Mouse (Mus musculus) cortical plate, adult 2 months (tissue): ENCODE data around the gene Rad17. TPM values are rescaled to one million over a fixed set of nuclear protein-coding genes. Genes with fewer than 3 reads are reported as not detected.
A peak's percentile ranks its signal among the peaks of the same experiment; 100 is the strongest.

Experiments used
- H3K27ac ChIP-seq: fragments of 200-500 bp; 2 replicates; pipeline ENCODE4 v1.5.1; 2012; ENCODE audit warnings: low read length, control low read depth, inconsistent platforms; ENCODE audit not compliant: insufficient read depth
- H3K4me1 ChIP-seq: fragments of 200-500 bp; 2 replicates; pipeline ENCODE4 v1.6.1; 2011; ENCODE audit warnings: low read length; ENCODE audit not compliant: control insufficient read depth, insufficient read depth
- H3K4me3 ChIP-seq: fragments of 200-500 bp; 2 replicates; pipeline ENCODE4 v1.5.1; 2011; ENCODE audit warnings: mild to moderate bottlenecking, low read length, control low read depth; ENCODE audit not compliant: insufficient read depth
- CTCF ChIP-seq: fragments of 200-500 bp; IDR thresholded peaks from 2 replicates; pipeline ENCODE4 v1.5.1; 2011; ENCODE audit warnings: mild to moderate bottlenecking, control low read depth, low read length; ENCODE audit not compliant: insufficient read depth; ENCODE audit errors: extremely low read depth
- POLR2A ChIP-seq: fragments of 200-500 bp; IDR thresholded peaks from 2 replicates; pipeline ENCODE4 v1.6.1; 2011; ENCODE audit warnings: mild to moderate bottlenecking, low read length, control low read depth; ENCODE audit not compliant: insufficient read depth; ENCODE audit errors: extremely low read depth
- polyA plus RNA-seq: library from polyadenylated mRNA; depleted of rRNA; stranded (reverse); fragments of >200 nt; gene quantifications from 2 replicates; pipeline ENCODE4 v1.2.3, GENCODE M21; 2012; rRNA removed

Gene Rad17
- polyA plus RNA-seq, result 12.7 and 13.0 TPM in 2 replicates

DNA sequence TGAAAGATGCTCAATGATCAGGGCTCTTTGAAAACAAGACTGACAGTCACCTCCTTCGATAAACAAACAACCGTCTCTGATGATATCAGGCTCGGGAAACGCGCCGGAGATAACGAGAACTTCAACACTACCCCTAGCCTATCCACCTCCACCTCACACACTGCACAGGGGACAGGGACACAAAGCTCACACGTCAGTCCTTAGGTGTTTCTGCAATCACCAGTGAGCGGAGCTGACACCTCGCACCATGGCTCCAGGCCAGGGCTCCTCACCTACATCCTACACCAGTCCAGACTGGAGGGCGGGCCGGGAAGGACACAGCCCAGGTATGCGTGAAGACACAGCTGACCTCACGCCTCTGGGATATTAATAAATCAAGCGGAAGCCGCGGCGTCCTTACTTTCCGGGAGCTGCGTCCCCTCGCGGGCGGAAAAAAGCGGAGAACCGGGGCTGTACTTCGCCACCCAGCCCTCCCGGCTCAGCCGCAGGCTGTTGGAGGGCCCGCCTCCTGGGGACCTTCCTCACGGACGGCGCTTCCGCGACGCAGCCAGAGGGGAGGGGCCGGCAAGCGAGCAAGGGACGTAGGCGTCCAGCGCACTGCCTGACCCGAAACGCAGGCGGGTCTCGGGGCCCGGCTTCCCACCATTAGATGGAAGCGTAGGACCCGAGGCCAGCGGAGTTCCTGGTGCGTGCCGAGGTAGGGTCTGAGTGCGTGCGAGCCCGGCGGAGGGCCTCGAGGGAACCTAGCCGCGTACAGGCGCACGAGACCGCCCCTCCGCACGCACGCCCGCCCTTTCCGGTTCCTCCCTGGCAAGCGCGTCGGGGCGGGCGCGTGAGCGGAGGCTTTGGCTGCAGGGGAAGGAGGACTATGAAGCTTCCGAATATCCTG lies at the start of gene Rad17, which contains the start of gene Ak6:
Gene Rad17 (minus strand): TSS at position 502 of the 889 bp plus-strand sequence.
Gene Ak6 (plus strand): TSS at position 430 of the 889 bp plus-strand sequence.
- Histone ChIP-seq H3K4me1 (peaks cover 3% of the 10 kb centered on the region; the same call in 1 of the 2 replicates), H3K27ac (peak within 1 kb of the TSS; percentile 99), H3K4me3 (peak within 1 kb of the TSS; percentile 98)
- TF ChIP-seq POLR2A (peak; percentile 53; the same call in 1 of the 2 replicates), CTCF (no peak)

- Histone ChIP-seq H3K27ac (no peak overlapping the region), H3K4me3 (no peak overlapping the region), H3K4me1 (no peaks in the 10 kb centered on the region)
- TF ChIP-seq POLR2A (no peak), CTCF (no peak)
Observed at GRCm38 (mm10) chr13:100698866-100699265, 48.0 kb upstream of the Rad17 start.

DNA sequence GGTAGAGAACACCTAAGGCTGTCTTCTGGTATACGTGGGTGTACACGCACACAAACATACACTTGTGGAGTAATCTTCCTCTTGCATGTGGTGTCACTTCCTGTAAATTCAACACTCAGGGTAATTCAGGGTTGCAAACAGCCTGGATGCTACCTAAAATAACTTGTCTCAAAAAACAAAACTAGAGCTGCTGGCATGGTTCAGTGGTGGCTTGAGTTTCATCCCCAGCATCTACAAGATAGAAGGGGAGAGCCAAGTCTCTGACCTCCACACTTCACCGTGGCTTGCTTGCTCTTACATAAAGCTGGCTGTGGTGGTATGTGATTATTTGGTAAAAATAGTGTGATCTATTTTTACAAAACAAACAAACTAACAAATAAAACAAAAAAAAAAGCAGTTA lies 46.7 kb upstream of the Rad17 start:
- Histone ChIP-seq H3K4me1 (no peaks in the 10 kb centered on the region), H3K4me3 (no peak overlapping the region), H3K27ac (no peak overlapping the region)
- no peak for TF ChIP-seq POLR2A
- TF ChIP-seq CTCF, result no peak

GRCm38 (mm10) chr13:100687513-100687912 lies 36.7 kb upstream of the Rad17 start:
- no peak overlapping the region for H3K4me3 ChIP-seq
- TF ChIP-seq CTCF (no peak), POLR2A (no peak)
- no peaks in the 10 kb centered on the region for H3K4me1 ChIP-seq
- H3K27ac ChIP-seq, result no peak overlapping the region

- TF ChIP-seq POLR2A (no peak), CTCF (0 out of 2 replicates have a peak, but pooled peaks have one; percentile 11)
- H3K4me3 ChIP-seq, result no peak overlapping the region
- no peaks in the 10 kb centered on the region for H3K4me1 ChIP-seq
- no peak overlapping the region for H3K27ac ChIP-seq
Observed at GRCm38 (mm10) chr13:100684355-100684754, 33.5 kb upstream of the Rad17 start.

- TF ChIP-seq POLR2A (no peak), CTCF (no peak)
- Histone ChIP-seq H3K27ac (no peak overlapping the region), H3K4me1 (no peaks in the 10 kb centered on the region), H3K4me3 (no peak overlapping the region)
Observed at GRCm38 (mm10) chr13:100682837-100683236, 32.0 kb upstream of the Rad17 start.

DNA sequence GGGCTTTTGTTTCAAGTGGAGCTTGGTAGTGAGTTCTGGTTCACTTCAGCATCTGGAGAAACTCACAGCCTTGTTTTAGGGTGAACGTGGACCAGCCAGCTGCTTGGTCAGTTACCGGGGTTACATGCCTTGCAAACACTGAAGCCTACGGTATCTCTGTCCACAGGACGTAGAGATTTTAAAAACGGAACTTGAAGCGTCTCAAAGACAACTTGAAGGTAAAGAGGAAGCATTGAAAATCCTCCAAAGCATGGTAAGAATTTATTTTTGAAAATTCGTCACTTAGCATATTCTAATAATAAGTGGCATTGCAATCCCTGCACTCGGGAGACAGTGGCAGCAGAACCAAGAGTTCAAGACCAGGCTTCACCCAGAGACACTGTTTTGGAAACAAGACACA lies 30.8 kb upstream of the Rad17 start:
- TF ChIP-seq POLR2A, result no peak
- no peak for TF ChIP-seq CTCF
- no peaks in the 10 kb centered on the region for H3K4me1 ChIP-seq
- no peak overlapping the region for H3K4me3 ChIP-seq
- no peak overlapping the region for H3K27ac ChIP-seq

GRCm38 (mm10) chr13:100675936-100676635 lies 25.2 kb upstream of the Rad17 start:
- Histone ChIP-seq H3K4me3 (no peak overlapping the region), H3K27ac (no peak overlapping the region), H3K4me1 (no peaks in the 10 kb centered on the region)
- TF ChIP-seq POLR2A, result no peak
- no peak for TF ChIP-seq CTCF

- TF ChIP-seq CTCF (no peak), POLR2A (no peak)
- Histone ChIP-seq H3K4me1 (no peaks in the 10 kb centered on the region), H3K27ac (no peak overlapping the region), H3K4me3 (no peak overlapping the region; the same call in 1 of the 2 replicates)
Observed at GRCm38 (mm10) chr13:100670181-100670741, 19.4 kb upstream of the Rad17 start.
